Mouse (Mus musculus): ENCODE results near the gene Mtif3. TPM values are rescaled to one million over a fixed set of nuclear protein-coding genes. Genes with fewer than 3 reads are reported as not detected.
"Not testable (repeated sequence)": the region's sequence is repeated elsewhere in the genome, so short reads cannot be mapped to it uniquely, and the experiment has no call there.

The Mtif3 gene
- total RNA-seq, 2 experiments from 2014 or later, result 17.4 to 18.4 TPM

DNA sequence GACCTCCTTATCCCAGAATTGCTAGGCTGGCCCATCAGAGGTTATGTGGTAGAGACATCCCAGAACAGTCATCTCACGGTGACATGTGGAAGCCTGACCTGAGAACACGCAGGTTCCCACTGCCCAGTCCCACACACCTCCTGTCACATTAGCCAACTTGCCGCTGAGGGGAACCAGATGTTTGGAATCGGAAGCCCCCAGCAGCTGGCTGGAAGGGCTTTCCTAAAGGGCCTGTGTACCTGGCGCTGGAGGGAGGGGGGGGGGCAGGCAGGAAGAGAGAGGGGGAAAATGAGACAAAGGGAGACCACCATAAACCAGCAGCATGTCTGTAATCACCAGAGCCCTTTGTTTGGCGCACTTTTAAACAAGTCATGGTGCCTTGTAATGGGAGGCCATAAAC, 43.7 kb downstream of the Mtif3 start:
- DNase-seq (ENCODE audit: extremely low spot score in 1 of 2, low spot score in 1 of 2), result no peak

DNA sequence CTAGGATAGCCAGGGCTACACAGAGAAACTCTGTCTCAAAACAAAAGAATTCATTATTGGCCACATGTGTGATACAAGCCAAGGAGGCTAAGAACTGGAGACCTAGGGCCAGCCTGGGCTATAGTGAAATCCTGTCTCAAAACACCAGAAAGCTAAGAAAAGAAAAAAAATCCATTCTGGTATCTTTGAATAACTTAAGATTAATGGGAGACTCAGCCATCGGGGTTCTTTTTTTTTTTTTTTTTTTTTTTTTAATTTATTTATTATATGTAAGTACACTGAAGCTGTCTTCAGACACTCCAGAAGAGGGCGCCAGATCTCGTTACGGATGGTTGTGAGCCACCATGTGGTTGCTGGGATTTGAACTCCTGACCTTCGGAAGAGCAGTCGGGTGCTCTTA, 46.2 kb downstream of the Mtif3 start:
- DNase-seq (ENCODE audit: extremely low spot score in 1 of 2, low spot score in 1 of 2), result not testable (repeated sequence)

DNA sequence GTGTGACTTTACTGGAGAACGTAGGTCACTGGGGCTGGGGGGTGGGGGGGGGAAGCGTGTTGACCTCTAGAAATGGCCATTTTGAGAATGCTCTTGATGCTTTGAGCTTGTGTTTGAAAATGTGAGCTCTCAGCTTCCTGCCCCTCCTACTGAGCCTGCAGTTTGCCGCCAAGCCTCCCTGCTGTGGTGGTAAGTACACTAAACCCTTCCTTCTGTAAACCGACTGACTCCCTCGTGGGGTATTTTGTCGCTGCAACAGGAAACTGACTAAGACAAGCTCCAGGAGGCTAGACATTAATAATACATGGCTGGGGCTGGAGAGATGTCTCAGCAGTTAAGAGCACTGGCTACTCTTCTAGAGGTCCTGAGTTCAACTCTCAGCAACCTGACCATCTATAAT, 46.8 kb downstream of the Mtif3 start:
- no peak for DNase-seq (ENCODE audit: extremely low spot score in 1 of 2, low spot score in 1 of 2)

DNA sequence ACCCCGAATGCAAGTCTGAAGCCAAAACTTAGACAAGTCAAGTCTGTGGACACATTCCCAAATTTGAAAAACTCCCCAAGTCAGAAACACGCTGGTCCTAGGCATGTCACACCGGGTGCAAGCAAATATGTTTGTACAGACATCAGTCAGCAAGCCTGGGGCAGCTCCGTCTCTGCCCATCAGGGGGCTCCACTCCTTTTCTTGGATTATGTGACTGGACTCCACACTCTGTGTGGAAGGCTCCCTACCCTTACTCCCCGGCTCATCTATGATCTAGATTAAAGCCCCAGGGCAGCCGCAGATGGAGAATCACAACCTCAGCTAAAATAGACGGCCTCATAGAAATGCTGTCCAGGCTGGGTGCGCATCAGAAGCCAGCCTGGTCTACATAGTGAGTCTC, 47.3 kb downstream of the Mtif3 start:
- peak in 1 of 2 experiments; percentile 12 for DNase-seq (ENCODE audit: extremely low spot score in 1 of 2, low spot score in 1 of 2)

DNA sequence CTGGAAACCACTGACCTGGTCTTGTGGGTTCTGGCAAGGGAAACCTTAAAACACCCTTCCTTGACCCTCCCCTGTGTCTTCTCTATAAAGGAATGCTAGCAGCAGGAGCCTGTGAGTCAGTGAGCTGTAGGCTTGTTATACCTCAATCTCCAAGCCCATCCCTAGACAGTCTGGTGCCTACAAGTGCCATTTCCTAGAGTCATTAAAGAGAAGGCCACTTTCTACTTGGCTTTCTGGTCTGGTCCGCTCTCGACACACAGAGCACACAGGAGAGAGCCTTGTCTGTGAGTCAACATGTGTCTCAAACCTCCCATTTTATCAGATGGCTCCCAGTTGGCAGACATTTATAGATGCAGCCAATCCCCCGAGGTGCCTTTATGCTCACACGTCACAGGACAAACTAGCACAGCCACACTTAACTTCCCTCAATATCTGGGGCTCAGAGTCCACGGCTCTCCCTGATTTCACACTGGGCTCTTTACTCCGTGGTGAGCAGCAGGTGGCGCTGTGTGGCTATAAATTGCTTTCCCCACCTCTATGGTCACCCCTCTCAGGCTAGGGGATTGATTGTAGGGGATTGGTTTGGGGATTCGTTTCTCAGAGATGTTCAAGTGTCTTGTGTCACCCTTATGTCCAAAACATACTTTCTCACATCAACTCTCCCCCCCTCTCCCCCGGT, 49.4 kb downstream of the Mtif3 start:
- peak; percentile 53 to 87 for DNase-seq (ENCODE audit: extremely low spot score in 1 of 2, low spot score in 1 of 2)

DNA sequence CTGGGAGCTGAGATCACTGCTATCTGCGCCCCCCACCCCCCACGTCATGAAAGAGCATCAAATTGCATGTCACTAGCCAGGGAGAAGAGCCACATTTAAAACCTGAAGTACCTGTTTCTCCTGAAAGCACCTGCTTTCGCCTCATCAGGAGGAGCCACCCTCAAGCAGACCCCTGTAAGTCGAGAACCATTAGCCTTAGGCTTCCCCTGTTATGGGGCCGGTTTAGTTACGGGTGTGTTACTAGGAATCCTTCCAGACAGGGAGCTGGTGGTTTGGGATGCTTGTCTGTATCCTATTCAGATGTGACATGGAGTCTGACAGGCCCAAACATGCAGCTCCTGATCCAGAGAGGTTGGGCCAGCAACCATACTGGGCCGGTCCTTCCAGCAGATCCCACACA, 50.2 kb downstream of the Mtif3 start:
- DNase-seq (ENCODE audit: extremely low spot score in 1 of 2, low spot score in 1 of 2), result no peak

DNA sequence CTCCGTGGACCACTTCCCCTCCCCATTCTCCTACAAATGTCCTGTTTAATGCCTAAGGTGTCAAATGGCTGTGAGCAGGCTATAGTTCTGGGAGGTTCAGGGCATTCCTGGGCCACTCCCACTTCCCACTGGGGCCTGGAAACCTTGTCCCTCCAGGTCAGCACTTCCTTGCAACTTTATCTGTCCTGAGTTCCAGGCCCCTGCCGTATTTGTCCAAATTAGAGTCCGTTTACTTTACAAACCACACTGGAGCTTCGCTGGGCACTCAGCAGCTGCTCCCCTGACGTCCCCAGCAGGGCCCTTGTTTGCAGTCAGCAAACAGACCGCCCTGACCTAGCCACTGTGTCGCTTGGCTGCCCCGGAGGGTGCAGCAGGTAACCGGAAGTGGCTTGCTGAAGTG, 51.4 kb downstream of the Mtif3 start:
- DNase-seq (ENCODE audit: extremely low spot score in 1 of 2, low spot score in 1 of 2), result no peak

DNA sequence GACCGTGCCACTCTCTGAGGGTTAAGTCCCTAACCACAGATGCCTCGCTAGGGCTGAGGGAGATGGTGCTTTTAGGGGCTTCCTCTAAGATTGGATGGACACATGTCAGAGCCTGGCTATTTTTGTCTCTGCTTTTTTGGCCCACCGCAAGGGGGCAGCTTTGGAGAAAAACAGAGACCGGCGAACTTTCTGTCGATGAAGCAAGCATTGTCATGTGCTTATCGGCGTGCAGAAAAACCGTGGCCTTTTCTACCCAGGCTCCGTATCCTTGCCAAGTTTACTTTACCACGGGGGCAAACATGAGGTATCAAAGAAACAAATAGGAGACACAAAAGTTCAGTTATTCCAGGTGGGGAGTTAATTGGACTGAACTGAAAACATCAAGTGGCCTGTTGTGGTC, 55.0 kb downstream of the Mtif3 start:
- no peak for DNase-seq (ENCODE audit: extremely low spot score in 1 of 2, low spot score in 1 of 2)

DNA sequence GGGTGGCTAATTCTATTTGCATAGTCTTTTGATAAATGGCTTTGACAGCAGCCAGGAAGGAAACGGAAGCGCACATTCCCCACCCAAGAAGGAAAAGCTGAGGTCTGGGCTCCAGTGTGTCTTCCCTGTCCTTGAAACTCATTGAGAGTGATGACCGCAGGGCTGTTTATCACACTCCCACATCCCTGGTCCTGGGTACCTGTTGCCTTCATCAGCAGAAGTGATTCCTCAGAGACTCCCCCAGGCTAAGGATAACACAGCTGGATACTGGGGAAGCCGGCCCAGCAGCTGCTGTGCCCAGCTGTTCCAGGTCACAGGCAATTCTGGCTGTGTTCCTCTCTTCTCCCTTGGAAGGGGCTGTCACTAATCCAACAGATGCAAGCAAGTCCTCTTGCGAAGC, 56.1 kb downstream of the Mtif3 start:
- no peak for DNase-seq (ENCODE audit: extremely low spot score in 1 of 2, low spot score in 1 of 2)

DNA sequence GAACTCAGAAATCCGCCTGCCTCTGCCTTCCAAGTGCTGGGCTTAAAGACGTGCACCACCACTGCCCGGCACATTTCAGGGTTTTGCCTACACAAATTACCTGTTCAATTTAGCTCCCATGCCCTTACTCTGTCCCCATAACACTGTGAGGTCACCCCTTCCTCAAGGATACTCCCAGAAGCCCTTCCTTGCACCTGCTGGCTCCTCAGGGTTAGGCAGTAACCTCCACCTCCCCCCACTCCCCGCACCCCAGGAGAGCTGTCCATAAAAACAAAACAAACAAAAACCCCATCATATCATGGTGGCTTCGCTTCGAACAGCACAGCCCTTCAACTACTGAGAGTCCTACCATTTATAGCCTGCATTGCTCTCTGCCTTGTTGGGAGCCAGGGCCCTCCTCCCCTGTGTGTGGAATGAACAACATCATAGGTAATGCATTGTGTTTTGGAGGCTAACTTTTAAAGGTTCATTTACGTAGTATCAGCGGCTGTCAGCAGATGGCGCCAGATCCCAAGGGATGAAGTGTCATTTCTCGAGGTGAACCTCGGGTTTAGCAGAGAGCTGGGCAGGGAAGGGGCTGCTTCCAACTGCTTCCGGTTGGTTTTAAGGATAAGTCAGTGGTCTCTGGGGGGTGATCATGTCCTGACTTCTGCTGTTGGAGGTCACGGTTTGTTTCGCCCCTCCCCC, 58.0 kb downstream of the Mtif3 start:
- DNase-seq (ENCODE audit: extremely low spot score in 1 of 2, low spot score in 1 of 2), result peak; percentile 74 to 95

DNA sequence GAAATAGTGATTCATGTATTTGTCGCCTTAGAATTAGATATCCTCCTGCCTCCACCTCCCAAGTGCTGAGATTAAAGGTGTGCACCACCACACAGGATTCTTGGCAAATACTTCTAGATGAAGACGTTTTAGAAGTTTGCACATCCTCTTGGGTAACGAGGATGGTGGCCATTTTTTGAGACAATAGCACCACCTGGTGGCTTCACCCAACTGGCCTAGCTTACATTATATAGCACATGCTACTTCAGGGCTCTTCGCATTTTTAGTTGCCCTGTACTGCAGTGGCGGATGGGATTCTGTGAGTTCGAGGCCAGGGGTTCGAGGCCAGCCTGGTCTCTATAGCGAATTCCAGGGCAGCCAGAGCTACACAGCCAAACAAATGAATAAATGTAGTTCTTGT, 59.2 kb downstream of the Mtif3 start:
- DNase-seq (ENCODE audit: extremely low spot score in 1 of 2, low spot score in 1 of 2), result peak; percentile 70 to 90

Other genes with a start within 250 kb of the Mtif3 start
- gene Usp12, start 168.8 kb downstream of the Mtif3 start, total RNA-seq (2021), result 10 to 100 TPM; 58.2 to 58.9 TPM
- gene Rpl21, start 130.9 kb downstream of the Mtif3 start, total RNA-seq (2021), result 100 to 1,000 TPM; 191 to 202 TPM
- 10 to 100 TPM; 17.4 to 17.8 TPM for gene Rasl11a, start 118.7 kb downstream of the Mtif3 start, total RNA-seq (2021)
- 10 to 100 TPM; 25.5 to 28.5 TPM for gene Gtf3a, start 15.1 kb downstream of the Mtif3 start, total RNA-seq (2021)
- 1 to 10 TPM; 4.9 to 5.2 TPM for gene Lnx2, start 112.8 kb upstream of the Mtif3 start, total RNA-seq (2021)
- 10 to 100 TPM; 68.6 to 72.4 TPM for gene Polr1d, start 113.2 kb upstream of the Mtif3 start, total RNA-seq (2021)
- gene Gsx1, start 224.9 kb upstream of the Mtif3 start, total RNA-seq (2021), result under 1 TPM; 0.47 to 0.79 TPM

Measured in layer of hippocampus, postnatal 25 days (tissue).